Comparison of ENCODE assay signal across 10 mouse cellular contexts in genomic region chr2:128288138-128288551, GRCm38 (mm10).
DNase-seq lines count a peak whose midpoint lies in the region; ATAC-seq lines count a peak whose summit lies in the region.
"Had no signal": no experiment of that assay in that cellular context is flagged by ENCODE, and none has a peak within 500 bp of the region (broad histone marks: within the 10 kb centered on the region; RNA-seq: fewer than 3 reads in every experiment).

No protein-coding gene starts in this region.

- peaks cover 29% of the 10 kb centered on the region for H3K4me1 ChIP-seq in lung, embryonic 15.5 days
- peaks cover 44% of the 10 kb centered on the region for H3K4me1 ChIP-seq in forebrain, embryonic 10.5 days
- H3K4me1 ChIP-seq in hindbrain, embryonic 13.5 days (replicated peaks), result peaks cover 34% of the 10 kb centered on the region
- peaks cover 6% of the 10 kb centered on the region; the same call in 1 of the 2 replicates for H3K4me1 ChIP-seq in neural tube, embryonic 14.5 days (ENCODE audit: control insufficient read depth, insufficient read depth, low read length)

- 0 out of 2 replicates have a peak overlapping the region, but pooled peaks have one; percentile 12 for H3K27ac ChIP-seq in lung, embryonic 15.5 days
- H3K27ac ChIP-seq in forebrain, embryonic 10.5 days, result peak overlapping the region; percentile 56
- peak overlapping the region; percentile 48 for H3K27ac ChIP-seq in hindbrain, embryonic 13.5 days
- H3K27ac ChIP-seq in neural tube, embryonic 14.5 days (ENCODE audit: low read depth, low read length), result peak overlapping the region; percentile 23
- H3K27ac ChIP-seq: heart, embryonic 15.5 days; limb, embryonic 13.5 days; macrophage had no signal

- H3K4me2 ChIP-seq in lung, embryonic 15.5 days, result no peak overlapping the region
- H3K4me2 ChIP-seq in hindbrain, embryonic 13.5 days, result peak overlapping the region; percentile 19
- no peak overlapping the region for H3K4me2 ChIP-seq in neural tube, embryonic 14.5 days (ENCODE audit: low read depth, low read length)
- H3K4me2 ChIP-seq: heart, embryonic 15.5 days; limb, embryonic 13.5 days had no signal

- no peak overlapping the region for H3K4me3 ChIP-seq in lung, embryonic 15.5 days
- H3K4me3 ChIP-seq in forebrain, embryonic 10.5 days, result no peak overlapping the region
- H3K4me3 ChIP-seq in hindbrain, embryonic 13.5 days, result no peak overlapping the region
- no peak overlapping the region for H3K4me3 ChIP-seq in neural tube, embryonic 14.5 days (ENCODE audit: low read depth, low read length)
- H3K4me3 ChIP-seq: heart, embryonic 15.5 days; limb, embryonic 13.5 days had no signal

- H3K27me3 ChIP-seq in lung, embryonic 15.5 days, result no peaks in the 10 kb centered on the region
- H3K27me3 ChIP-seq in forebrain, embryonic 10.5 days (ENCODE audit: poor library complexity, severe bottlenecking), result peaks cover 16% of the 10 kb centered on the region
- no peaks in the 10 kb centered on the region for H3K27me3 ChIP-seq in hindbrain, embryonic 13.5 days
- no peaks in the 10 kb centered on the region for H3K27me3 ChIP-seq in neural tube, embryonic 14.5 days (ENCODE audit: control insufficient read depth, insufficient read depth, low read length)
- H3K27me3 ChIP-seq: heart, embryonic 15.5 days; limb, embryonic 13.5 days had no signal

- no peak for ATAC-seq in lung, embryonic 15.5 days (ENCODE audit: borderline replicate concordance, extremely low read depth, low FRiP score, low TSS enrichment)
- peak; percentile 49 for ATAC-seq in hindbrain, embryonic 13.5 days (ENCODE audit: low FRiP score)
- ATAC-seq in neural tube, embryonic 14.5 days (ENCODE audit: low read depth), result peak; percentile 48; the same call in 1 of the 2 replicates

- H3K9me3 ChIP-seq in lung, embryonic 15.5 days, result no peaks in the 10 kb centered on the region
- H3K9me3 ChIP-seq in forebrain, embryonic 10.5 days, result peaks cover 11% of the 10 kb centered on the region; the same call in 1 of the 2 replicates
- H3K9me3 ChIP-seq in hindbrain, embryonic 13.5 days, result peaks cover 5% of the 10 kb centered on the region
- H3K9me3 ChIP-seq in neural tube, embryonic 14.5 days (ENCODE audit: control insufficient read depth, low read length), result no peaks in the 10 kb centered on the region
- H3K9me3 ChIP-seq: heart, embryonic 15.5 days had no signal

- no peak overlapping the region for H3K9ac ChIP-seq in lung, embryonic 15.5 days
- no peak overlapping the region for H3K9ac ChIP-seq in hindbrain, embryonic 13.5 days
- H3K9ac ChIP-seq in neural tube, embryonic 14.5 days (replicated peaks; ENCODE audit: low read depth, low read length), result no peak overlapping the region
- H3K9ac ChIP-seq: heart, embryonic 15.5 days; limb, embryonic 13.5 days had no signal

- WGBS in lung, embryonic 15.5 days, result 44% methylated on average over 12 of the region's 12 CpGs
- 27% methylated on average over 12 of the region's 12 CpGs for WGBS in forebrain, embryonic 10.5 days
- WGBS in hindbrain, embryonic 13.5 days, result 23% methylated on average over 12 of the region's 12 CpGs
- WGBS in neural tube, embryonic 14.5 days, result 20% methylated on average over 12 of the region's 12 CpGs

- no peak for DNase-seq in lung, postnatal 14 days
- no peak for DNase-seq in forebrain, embryonic 10.5 days (ENCODE audit: extremely low spot score, low spot score)
- no peak for DNase-seq in urinary bladder, postnatal 4 days (ENCODE audit: low spot score in 2 of 2)
- DNase-seq in right cerebral cortex, postnatal 4 days, result no peak

- H3K36me3 ChIP-seq in lung, embryonic 15.5 days, result no peaks in the 10 kb centered on the region
- H3K36me3 ChIP-seq in forebrain, embryonic 10.5 days (replicated peaks), result no peaks in the 10 kb centered on the region
- H3K36me3 ChIP-seq in hindbrain, embryonic 13.5 days, result no peaks in the 10 kb centered on the region
- no peaks in the 10 kb centered on the region for H3K36me3 ChIP-seq in neural tube, embryonic 14.5 days (ENCODE audit: control insufficient read depth, insufficient read depth, low read length)
- H3K36me3 ChIP-seq: heart, embryonic 15.5 days; limb, embryonic 13.5 days had no signal
